Mouse (Mus musculus) liver, postnatal 0 days (tissue): ENCODE results near the gene Plekhh3. TPM values are rescaled to one million over a fixed set of nuclear protein-coding genes. Genes with fewer than 3 reads are reported as not detected.
A peak's percentile ranks its signal among the peaks of the same experiment; 100 is the strongest.

ENCODE experiments used
- ATAC-seq: fragments of 200-750 bp; cut with Nextera tagmentation; 2 replicates; pipeline ENCODE4 v1.8.0; 2017; ENCODE audit warnings: mild to moderate bottlenecking, moderate library complexity
- DNase-seq: peaks from one replicate; pipeline ENCODE4 v3.0.0-alpha.2; 2016
- H3K27ac ChIP-seq: fragments of 300-500 bp; sonication (generic); 2 replicates; pipeline ENCODE4 v1.5.1; 2014; ENCODE audit warnings: antibody characterized with exemption, moderate library complexity, mild to moderate bottlenecking, low read depth
- H3K27me3 ChIP-seq: fragments of 300-500 bp; sonication (generic); 2 replicates; pipeline ENCODE4 v1.6.1; 2014; ENCODE audit warnings: low read length, control low read depth, mixed read lengths; ENCODE audit not compliant: insufficient read depth
- H3K36me3 ChIP-seq: fragments of 300-500 bp; sonication (generic); replicated peaks from 2 replicates; pipeline ENCODE4 v1.6.1; 2014; ENCODE audit warnings: mild to moderate bottlenecking, control low read depth, low read length, moderate library complexity, mixed read lengths; ENCODE audit not compliant: insufficient read depth
- H3K4me1 ChIP-seq: fragments of 300-500 bp; sonication (generic); 2 replicates; pipeline ENCODE4 v1.6.1; 2014; ENCODE audit warnings: antibody characterized with exemption, mild to moderate bottlenecking, control low read depth; ENCODE audit not compliant: insufficient read depth
- H3K4me2 ChIP-seq: fragments of 300-500 bp; sonication (generic); 2 replicates; pipeline ENCODE4 v1.6.1; 2014; ENCODE audit warnings: low read depth, mild to moderate bottlenecking, low read length, moderate library complexity, mixed read lengths
- H3K4me3 ChIP-seq: fragments of 300-500 bp; sonication (generic); 2 replicates; pipeline ENCODE4 v1.5.1; 2014; ENCODE audit warnings: low read depth, low read length
- H3K9ac ChIP-seq: fragments of 300-500 bp; sonication (generic); replicated peaks from 2 replicates; pipeline ENCODE4 v1.6.1; 2014; ENCODE audit warnings: mild to moderate bottlenecking, moderate library complexity
- H3K9me3 ChIP-seq: fragments of 300-500 bp; sonication (generic); 2 replicates; pipeline ENCODE4 v1.6.1; 2016; ENCODE audit warnings: mild to moderate bottlenecking, control low read depth, low read length, mixed read lengths
- CTCF ChIP-seq: sonication (generic); IDR thresholded peaks from 2 replicates; pipeline ENCODE4 v1.5.1; 2016; ENCODE audit warnings: antibody characterized with exemption, low read depth
- EP300 ChIP-seq: IDR thresholded peaks from 2 replicates; pipeline ENCODE4 v1.6.1; 2016; ENCODE audit warnings: antibody characterized with exemption, low read depth, mild to moderate bottlenecking
- WGBS: fragments of 180-500 bp; shearing (Covaris S2); extraction: QIAGEN DNeasy Blood & Tissue Kit; methylation state at CpG from one replicate; pipeline ENCODE4 v1.1.7; 2014; ENCODE audit not compliant: insufficient replicate concordance; 5-methylcytosine and 5-hydroxymethylcytosine counted together
- polyA plus RNA-seq: library from polyadenylated mRNA; unstranded; fragments of >200 nt; fragmentation: Nextera tagmentation; extraction: Ambion mirVana; gene quantifications from 2 replicates; pipeline ENCODE4 v1.2.1, GENCODE M21; 2015

The Plekhh3 gene
- polyA plus RNA-seq, 1 experiment from 2014 or later: 1.6 TPM

DNA sequence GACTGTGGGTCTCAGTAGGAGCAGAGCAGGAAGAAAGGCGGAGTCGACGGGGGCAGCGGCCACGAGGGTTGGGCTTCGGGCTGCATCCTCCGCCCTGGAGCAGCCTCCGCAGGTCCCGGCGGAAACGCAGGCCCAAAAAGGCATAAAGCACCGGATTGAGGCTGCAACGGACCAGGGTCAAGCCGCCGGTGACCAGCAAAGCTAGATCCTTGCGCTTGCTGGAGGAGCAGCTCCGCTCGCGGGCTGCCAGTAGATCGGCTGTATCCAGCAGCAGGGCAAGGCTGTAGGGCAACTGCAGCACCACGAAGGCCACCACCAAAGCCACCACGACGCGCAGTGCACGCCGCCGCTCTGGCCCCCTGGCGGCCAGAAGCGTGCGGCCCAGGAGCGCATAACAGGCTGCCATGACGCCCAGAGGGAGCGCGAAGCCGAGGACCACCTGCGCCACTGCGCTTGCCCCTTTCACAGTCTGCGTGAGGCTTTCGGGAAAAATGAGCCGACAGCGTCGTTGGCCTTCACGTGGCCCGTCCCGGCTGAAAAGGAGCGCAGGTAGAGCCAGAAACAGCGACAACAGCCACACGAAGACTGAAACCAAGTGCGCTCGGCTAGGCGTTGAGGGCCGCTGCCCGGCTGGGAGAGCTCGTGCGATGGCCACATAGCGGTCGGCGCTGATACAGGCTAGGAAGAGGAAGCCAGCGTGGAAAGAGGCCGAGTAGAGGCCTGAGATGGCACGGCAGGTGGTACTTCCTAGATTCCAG is 2.7 kb upstream of the Plekhh3 start:
- peak overlapping the region; percentile 40 for H3K4me3 ChIP-seq
- ATAC-seq (peak; percentile 65), DNase-seq (peak; percentile 80)
- H3K27ac ChIP-seq: peak overlapping the region; percentile 48; the same call in 1 of the 2 replicates
- peak overlapping the region; percentile 44; the same call in 1 of the 2 replicates for H3K9ac ChIP-seq
- peak; percentile 96 for TF ChIP-seq CTCF
- no peak for TF ChIP-seq EP300
- WGBS: 2% methylated on average over 56 of the region's 61 CpGs
- H3K9me3 ChIP-seq: no peaks in the 10 kb centered on the region
- H3K36me3 ChIP-seq: no peaks in the 10 kb centered on the region
- H3K4me1 ChIP-seq: peaks cover 49% of the 10 kb centered on the region
- H3K4me2 ChIP-seq: peak overlapping the region; percentile 72
- H3K27me3 ChIP-seq: peaks cover 88% of the 10 kb centered on the region

DNA sequence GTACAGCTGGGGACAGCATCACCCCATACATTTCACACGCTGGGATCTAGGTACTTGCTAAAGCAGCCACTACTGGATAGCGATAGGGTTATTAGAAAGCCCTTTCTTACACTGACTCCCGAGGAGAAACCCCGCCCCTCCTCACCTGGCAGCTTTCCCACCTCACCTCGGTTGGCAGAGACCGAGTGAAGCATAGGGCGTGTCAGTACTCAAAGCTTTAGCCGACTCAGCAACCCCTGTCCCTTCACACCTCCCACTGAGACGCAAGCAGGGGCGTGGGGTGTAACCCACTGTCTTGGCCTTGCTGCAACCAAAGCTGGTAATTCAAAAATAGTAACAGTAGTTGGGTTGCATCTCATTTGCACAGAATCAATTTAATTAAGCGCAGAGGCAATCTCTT is 2.0 kb upstream of the Plekhh3 start:
- Histone ChIP-seq H3K36me3 (no peaks in the 10 kb centered on the region), H3K9me3 (no peaks in the 10 kb centered on the region), H3K4me3 (peak overlapping the region; percentile 40; the same call in 1 of the 2 replicates), H3K4me1 (peaks cover 51% of the 10 kb centered on the region), H3K9ac (no peak overlapping the region), H3K27me3 (peaks cover 95% of the 10 kb centered on the region), H3K4me2 (peak overlapping the region; percentile 72), H3K27ac (peak overlapping the region; percentile 48; the same call in 1 of the 2 replicates)
- ATAC-seq (no peak), DNase-seq (no peak)
- WGBS: 7% methylated on average over 11 of the region's 11 CpGs
- TF ChIP-seq CTCF (no peak), EP300 (no peak)

DNA sequence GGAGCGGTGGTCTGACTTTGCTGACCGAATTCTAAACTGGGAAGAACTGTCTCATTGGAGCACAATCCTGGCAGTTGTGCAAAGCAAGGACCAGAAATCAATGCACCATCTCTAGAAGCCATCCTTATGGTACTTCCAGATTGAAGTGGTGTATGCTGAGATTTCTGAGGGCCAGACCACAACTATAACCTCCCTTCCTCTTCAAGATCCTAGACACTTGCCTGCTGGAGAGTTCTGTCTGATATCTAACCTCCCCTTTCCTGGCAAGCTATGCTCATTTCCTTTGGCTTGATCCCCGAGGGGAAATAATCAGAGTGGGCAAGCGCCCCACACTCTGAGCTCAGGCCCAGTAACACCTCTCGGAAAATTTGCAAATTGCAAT is 1.3 kb upstream of the Plekhh3 start:
- no peak for DNase-seq
- H3K9me3 ChIP-seq: no peaks in the 10 kb centered on the region
- peak overlapping the region; percentile 82 for H3K4me2 ChIP-seq
- H3K27me3 ChIP-seq: peaks cover 95% of the 10 kb centered on the region
- peak overlapping the region; percentile 35; the same call in 1 of the 2 replicates for H3K27ac ChIP-seq
- TF ChIP-seq EP300: no peak
- no peak for TF ChIP-seq CTCF
- no peak for ATAC-seq
- peaks cover 54% of the 10 kb centered on the region for H3K4me1 ChIP-seq
- WGBS: 10% methylated on average over 5 of the region's 5 CpGs
- peak overlapping the region; percentile 54 for H3K9ac ChIP-seq
- peak overlapping the region; percentile 63 for H3K4me3 ChIP-seq
- 0 out of 2 replicates have a peak, but pooled peaks cover 4% of the 10 kb centered on the region for H3K36me3 ChIP-seq

DNA sequence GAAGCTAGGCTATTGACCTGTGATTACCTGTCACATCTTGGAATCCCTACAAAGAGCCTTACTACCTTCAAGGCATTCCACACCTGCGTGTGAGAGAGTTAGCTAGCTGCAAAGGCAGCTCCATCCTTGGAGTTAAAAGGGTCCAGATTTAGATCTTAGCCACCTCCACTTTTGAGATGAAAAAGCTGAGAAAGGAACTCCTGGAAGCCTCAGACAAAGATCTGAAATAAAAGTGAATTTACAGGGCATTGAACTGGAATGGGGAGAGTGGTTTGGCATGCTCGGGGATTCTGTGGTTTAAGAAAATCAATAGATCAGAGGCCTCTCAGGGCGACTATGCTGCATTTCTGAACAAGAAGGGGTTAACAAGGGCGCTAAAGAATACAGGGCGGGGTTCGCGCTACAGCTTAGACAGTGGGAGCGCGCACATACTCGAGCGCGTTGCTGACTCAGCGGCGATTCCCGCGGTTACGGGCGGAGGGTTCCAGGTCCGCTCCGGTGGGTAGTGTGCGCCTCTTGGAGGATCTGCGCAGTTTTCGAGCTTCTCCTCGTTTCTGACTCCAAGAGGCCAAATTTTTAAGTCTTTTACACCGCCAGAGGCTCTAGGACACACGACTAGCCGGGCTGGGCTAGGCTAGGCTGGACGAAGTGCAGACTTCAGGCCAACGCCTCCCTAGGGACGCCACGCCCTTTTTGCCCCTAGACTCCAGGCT is 726 bp upstream of the Plekhh3 start:
- H3K4me1 ChIP-seq: peaks cover 54% of the 10 kb centered on the region
- peaks cover 95% of the 10 kb centered on the region for H3K27me3 ChIP-seq
- DNase-seq (no peak), ATAC-seq (peak; percentile 35)
- H3K27ac ChIP-seq: peak overlapping the region; percentile 35; the same call in 1 of the 2 replicates
- peak overlapping the region; percentile 63 for H3K4me3 ChIP-seq
- H3K9me3 ChIP-seq: no peaks in the 10 kb centered on the region
- peak overlapping the region; percentile 54 for H3K9ac ChIP-seq
- peak overlapping the region; percentile 82 for H3K4me2 ChIP-seq
- H3K36me3 ChIP-seq: peaks cover 6% of the 10 kb centered on the region; the same call in 1 of the 2 replicates
- WGBS: under 1% methylated on average over 31 of the region's 31 CpGs
- TF ChIP-seq EP300: no peak
- no peak for TF ChIP-seq CTCF

DNA sequence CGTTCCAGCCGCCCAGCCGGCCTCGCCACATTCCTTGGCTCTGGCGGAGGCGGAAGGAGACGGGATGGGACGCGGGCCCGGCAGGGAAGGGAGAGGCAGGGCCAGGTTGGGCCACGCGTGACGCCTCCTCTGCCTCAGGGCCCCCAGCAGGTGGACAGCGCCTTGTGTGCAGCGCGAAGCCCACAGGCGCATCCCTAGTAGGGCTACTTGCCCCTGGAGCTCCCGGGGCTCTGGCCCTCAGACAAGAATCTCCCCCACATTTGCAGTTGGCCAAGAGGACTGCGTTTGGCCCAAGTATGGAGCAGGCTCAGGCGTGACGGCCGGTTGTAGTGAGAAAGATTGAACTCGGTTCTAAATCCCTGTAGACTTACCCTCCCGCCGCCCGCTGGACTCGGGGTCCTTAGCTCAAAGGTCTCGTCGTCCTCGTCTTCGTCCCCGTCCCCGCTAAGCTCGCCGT is 769 bp downstream of the Plekhh3 start, which contains the start of gene Cntnap1:
Cntnap1 (plus strand) TSS at position 170 of the 457 bp plus-strand sequence.
- WGBS: 3% methylated on average over 35 of the region's 35 CpGs
- TF ChIP-seq EP300 (no peak), CTCF (no peak)
- H3K27me3 ChIP-seq: peaks cover 92% of the 10 kb centered on the region
- H3K27ac ChIP-seq: peak within 1 kb of the TSS; percentile 63
- H3K4me1 ChIP-seq: peaks cover 46% of the 10 kb centered on the region
- H3K36me3 ChIP-seq: peaks cover 10% of the 10 kb centered on the region
- DNase-seq (no peak), ATAC-seq (no peak)
- no peaks in the 10 kb centered on the region for H3K9me3 ChIP-seq
- peak within 1 kb of the TSS; percentile 63 for H3K4me3 ChIP-seq
- H3K4me2 ChIP-seq: peak within 1 kb of the TSS; percentile 82
- peak within 1 kb of the TSS; percentile 62 for H3K9ac ChIP-seq

DNA sequence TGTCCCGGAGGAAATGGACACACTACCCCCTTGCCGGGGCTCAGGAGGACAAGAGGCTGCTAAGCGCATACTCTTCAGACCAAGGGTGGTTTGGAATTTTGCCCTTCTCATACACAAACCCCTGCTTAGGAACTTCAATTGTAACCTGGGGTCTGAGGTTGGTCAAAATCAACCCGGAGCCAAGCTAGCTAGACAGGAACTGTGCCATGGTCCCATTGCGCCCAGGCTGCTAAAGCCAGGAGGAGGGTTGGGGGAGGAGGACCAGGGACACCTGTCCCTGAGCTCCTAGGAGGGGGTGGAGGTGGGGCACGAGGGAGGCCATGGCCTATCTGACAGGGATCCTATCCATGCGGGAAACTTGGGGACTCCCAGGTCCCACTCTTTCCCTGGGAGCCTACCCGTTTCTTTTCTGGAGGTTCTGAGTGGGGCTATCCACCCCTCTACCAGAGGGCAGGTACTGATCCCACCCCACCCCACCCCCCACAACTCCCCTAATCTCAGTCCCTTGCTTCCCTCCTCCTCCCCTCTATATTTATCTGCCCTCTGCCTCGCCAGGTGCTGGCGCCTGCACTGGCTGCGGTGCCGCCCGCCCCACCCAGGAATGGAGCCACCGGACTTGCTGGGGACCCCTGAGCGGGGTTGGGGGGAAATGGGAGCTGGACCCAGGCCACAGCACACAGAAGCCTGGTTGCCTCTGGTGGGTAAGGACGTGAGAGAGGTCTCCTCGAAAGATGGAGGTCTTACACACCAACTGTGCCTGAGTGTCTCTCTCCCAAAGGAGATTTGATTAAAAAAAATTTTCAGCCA is 1.6 kb downstream of the Plekhh3 start:
- Histone ChIP-seq H3K9me3 (no peaks in the 10 kb centered on the region), H3K4me2 (peak overlapping the region; percentile 82), H3K27me3 (peaks cover 92% of the 10 kb centered on the region), H3K36me3 (peaks cover 10% of the 10 kb centered on the region), H3K4me3 (peak overlapping the region; percentile 63), H3K4me1 (peaks cover 49% of the 10 kb centered on the region), H3K27ac (no peak overlapping the region), H3K9ac (no peak overlapping the region; the same call in 1 of the 2 replicates)
- no peak for DNase-seq
- TF ChIP-seq CTCF (no peak), EP300 (no peak)
- no peak for ATAC-seq
- 17% methylated on average over 17 of the region's 17 CpGs for WGBS
